Mouse (Mus musculus): ENCODE data around the gene Agbl3. TPM values are rescaled to one million over a fixed set of nuclear protein-coding genes. Genes with fewer than 3 reads are reported as not detected.
A peak's percentile ranks its signal among the peaks of the same experiment; 100 is the strongest.

Gene Agbl3
- polyA plus RNA-seq, 1 experiment from 2014 or later: 5.7 TPM

DNA sequence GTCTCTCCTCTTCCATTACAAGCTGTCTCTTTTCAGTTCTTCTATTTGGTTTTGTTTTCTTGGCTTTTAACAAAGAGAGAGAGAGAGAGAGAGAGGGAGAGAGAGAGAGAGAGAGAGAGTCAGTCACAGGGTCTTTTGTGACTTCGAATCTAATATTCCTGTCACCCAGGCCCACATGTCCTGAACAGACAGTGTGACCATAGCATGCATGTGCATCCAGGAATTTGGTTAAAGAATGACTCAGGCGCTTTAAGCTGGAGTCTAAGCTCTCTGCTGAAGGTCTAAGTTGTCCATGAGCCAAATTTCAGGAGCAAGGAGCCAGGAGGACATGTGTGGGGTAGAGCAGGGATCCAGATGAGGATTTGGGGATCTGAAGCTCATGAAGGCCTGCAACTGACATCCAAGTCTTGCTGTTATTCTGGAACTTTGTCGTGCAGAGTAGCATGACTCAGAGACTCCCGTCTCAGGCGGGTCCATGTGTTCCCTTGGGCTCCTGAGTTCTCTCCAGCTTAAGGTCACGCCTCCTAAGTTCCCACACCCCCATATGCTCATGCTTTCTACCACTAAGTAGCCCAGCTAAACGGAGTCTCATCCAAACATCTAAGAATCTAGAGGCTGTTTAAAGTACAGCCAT lies 29.6 kb upstream of the Agbl3 start:
- no peaks in the 10 kb centered on the region for H3K36me3 ChIP-seq (ENCODE audit: control insufficient read depth, insufficient read depth, low read length)
- no peak overlapping the region for H3K4me3 ChIP-seq (ENCODE audit: low read depth, low read length)
- no peak for DNase-seq (ENCODE audit: low spot score, missing footprints)

DNA sequence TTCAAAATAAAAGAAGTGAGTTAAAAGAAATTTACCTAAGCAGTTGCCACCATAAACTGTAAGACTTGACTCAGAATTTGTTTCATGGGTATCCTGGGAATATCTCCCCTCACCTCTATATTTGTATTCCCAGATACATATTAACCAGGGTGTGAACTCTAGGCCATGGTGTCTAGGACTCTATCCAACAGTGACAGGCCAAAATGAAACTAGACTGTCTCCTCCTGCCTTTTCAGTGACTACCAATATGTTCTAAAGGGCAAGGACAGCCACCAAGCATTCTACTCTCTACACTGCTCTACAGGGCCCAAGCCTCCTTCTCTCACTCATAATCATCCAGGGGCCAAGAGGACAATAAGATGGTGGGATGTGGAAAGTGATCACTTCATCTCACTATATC lies 28.6 kb upstream of the Agbl3 start:
- H3K27me3 ChIP-seq (ENCODE audit: control insufficient read depth, insufficient read depth, low read length): no peaks in the 10 kb centered on the region
- H3K9me3 ChIP-seq (ENCODE audit: control insufficient read depth, low read length): no peaks in the 10 kb centered on the region
- no peaks in the 10 kb centered on the region for H3K36me3 ChIP-seq (ENCODE audit: control insufficient read depth, insufficient read depth, low read length)
- H3K27ac ChIP-seq (ENCODE audit: low read depth, low read length): no peak overlapping the region
- no peaks in the 10 kb centered on the region for H3K4me1 ChIP-seq (ENCODE audit: control insufficient read depth, insufficient read depth, low read length)
- no peak overlapping the region for H3K4me2 ChIP-seq
- no peak overlapping the region for H3K9ac ChIP-seq (ENCODE audit: low read length)
- ATAC-seq (ENCODE audit: low FRiP score): no peak
- DNase-seq (ENCODE audit: low spot score, missing footprints): no peak
- no peak overlapping the region for H3K4me3 ChIP-seq (ENCODE audit: low read depth, low read length)

More for the DNA sequence above, 29.6 kb upstream of the Agbl3 start:
- WGBS: 78% methylated on average over 7 of the region's 7 CpGs
- H3K27me3 ChIP-seq (ENCODE audit: control insufficient read depth, insufficient read depth, low read length): no peaks in the 10 kb centered on the region
- H3K4me2 ChIP-seq: no peak overlapping the region
- no peaks in the 10 kb centered on the region for H3K9me3 ChIP-seq (ENCODE audit: control insufficient read depth, low read length)
- H3K9ac ChIP-seq (ENCODE audit: low read length): no peak overlapping the region
- no peak overlapping the region for H3K27ac ChIP-seq (ENCODE audit: low read depth, low read length)
- H3K4me1 ChIP-seq (ENCODE audit: control insufficient read depth, insufficient read depth, low read length): no peaks in the 10 kb centered on the region
- no peak for ATAC-seq (ENCODE audit: low FRiP score)

DNA sequence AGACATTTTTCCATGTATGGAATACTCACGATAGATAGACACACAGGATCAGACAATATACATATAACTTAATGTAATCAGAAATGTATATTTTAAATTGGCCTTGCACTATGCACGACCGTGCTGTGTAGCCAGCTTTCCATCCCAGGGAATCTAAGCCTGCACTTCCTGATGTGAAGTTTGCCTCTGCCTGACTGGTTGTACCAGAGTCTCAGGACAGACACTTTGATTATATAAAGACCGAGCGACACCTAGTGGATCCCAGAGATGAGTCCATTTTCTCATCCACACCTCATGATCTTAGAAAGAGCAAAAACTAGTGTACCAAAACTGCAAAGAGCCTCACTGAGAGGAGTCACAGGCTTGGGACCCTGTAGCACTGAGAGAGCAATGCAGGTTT lies 25.8 kb upstream of the Agbl3 start:
- 43% methylated on average over 5 of the region's 5 CpGs for WGBS
- 0 out of 2 replicates have a peak, but pooled peaks have one; percentile 33 for ATAC-seq (ENCODE audit: low FRiP score)

DNA sequence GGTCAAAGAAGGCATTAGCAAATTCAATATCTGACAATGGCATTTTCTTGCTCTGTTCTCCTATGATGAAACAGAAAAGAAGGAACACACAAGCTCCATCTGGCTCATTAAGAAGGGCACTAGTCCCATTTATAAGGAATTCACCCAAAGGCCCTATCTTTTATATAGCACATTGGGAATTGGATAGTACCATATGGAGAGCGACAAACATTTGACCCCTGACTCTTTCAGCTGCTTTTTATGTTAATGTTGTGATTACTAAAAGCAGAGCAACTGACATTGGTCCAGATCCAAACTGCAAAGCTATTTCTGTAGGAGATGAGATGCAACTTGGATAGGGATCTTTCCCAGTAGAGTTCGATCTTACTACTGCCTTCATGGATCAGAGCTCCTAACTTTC lies 21.9 kb upstream of the Agbl3 start:
- Histone ChIP-seq H3K4me3 (ENCODE audit: low read depth, low read length) (no peak overlapping the region), H3K4me2 (no peak overlapping the region), H3K4me1 (ENCODE audit: control insufficient read depth, insufficient read depth, low read length) (no peaks in the 10 kb centered on the region), H3K27ac (ENCODE audit: low read depth, low read length) (no peak overlapping the region), H3K9ac (ENCODE audit: low read length) (no peak overlapping the region), H3K9me3 (ENCODE audit: control insufficient read depth, low read length) (no peaks in the 10 kb centered on the region), H3K27me3 (ENCODE audit: control insufficient read depth, insufficient read depth, low read length) (no peaks in the 10 kb centered on the region), H3K36me3 (ENCODE audit: control insufficient read depth, insufficient read depth, low read length) (no peaks in the 10 kb centered on the region)
- 91% methylated on average over 2 of the region's 2 CpGs for WGBS
- DNase-seq (ENCODE audit: low spot score, missing footprints) (no peak), ATAC-seq (ENCODE audit: low FRiP score) (no peak)

More for the DNA sequence above, 25.8 kb upstream of the Agbl3 start:
- no peaks in the 10 kb centered on the region for H3K36me3 ChIP-seq (ENCODE audit: control insufficient read depth, insufficient read depth, low read length)
- H3K4me3 ChIP-seq (ENCODE audit: low read depth, low read length): no peak overlapping the region
- no peaks in the 10 kb centered on the region for H3K4me1 ChIP-seq (ENCODE audit: control insufficient read depth, insufficient read depth, low read length)
- H3K9me3 ChIP-seq (ENCODE audit: control insufficient read depth, low read length): no peaks in the 10 kb centered on the region
- H3K4me2 ChIP-seq: no peak overlapping the region
- DNase-seq (ENCODE audit: low spot score, missing footprints): peak; percentile 89
- H3K9ac ChIP-seq (ENCODE audit: low read length): no peak overlapping the region
- no peaks in the 10 kb centered on the region for H3K27me3 ChIP-seq (ENCODE audit: control insufficient read depth, insufficient read depth, low read length)
- no peak overlapping the region for H3K27ac ChIP-seq (ENCODE audit: low read depth, low read length)

GRCm38 (mm10) chr6:34760023-34760422 lies 20.2 kb upstream of the Agbl3 start:
- ATAC-seq (ENCODE audit: low FRiP score) (no peak), DNase-seq (ENCODE audit: low spot score, missing footprints) (peak; percentile 89)
- Histone ChIP-seq H3K4me1 (ENCODE audit: control insufficient read depth, insufficient read depth, low read length) (no peaks in the 10 kb centered on the region), H3K27me3 (ENCODE audit: control insufficient read depth, insufficient read depth, low read length) (no peaks in the 10 kb centered on the region), H3K36me3 (ENCODE audit: control insufficient read depth, insufficient read depth, low read length) (no peaks in the 10 kb centered on the region), H3K9ac (ENCODE audit: low read length) (no peak overlapping the region), H3K9me3 (ENCODE audit: control insufficient read depth, low read length) (no peaks in the 10 kb centered on the region), H3K27ac (ENCODE audit: low read depth, low read length) (no peak overlapping the region), H3K4me2 (no peak overlapping the region), H3K4me3 (ENCODE audit: low read depth, low read length) (no peak overlapping the region)
- WGBS: 43% methylated on average over 4 of the region's 4 CpGs

DNA sequence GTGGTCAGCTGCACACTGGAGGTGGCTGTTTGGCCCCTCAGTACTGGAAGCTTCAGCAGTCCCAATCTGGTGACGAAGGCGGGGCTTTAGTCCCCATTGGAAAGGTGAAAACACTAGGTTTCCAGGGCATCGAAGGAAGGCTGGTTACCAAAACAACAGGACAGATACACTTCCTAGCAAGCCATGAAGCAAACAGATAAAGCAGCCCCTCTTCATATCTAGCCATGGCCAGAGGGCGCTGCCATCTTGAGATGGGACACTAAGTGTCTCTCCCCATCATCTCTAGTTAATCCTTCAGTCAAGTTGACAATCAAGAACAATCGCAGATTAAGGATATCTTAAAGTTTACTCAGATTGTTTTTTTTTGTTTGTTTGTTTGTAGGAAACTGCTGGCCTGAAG lies 14.5 kb upstream of the Agbl3 start:
- no peaks in the 10 kb centered on the region for H3K9me3 ChIP-seq (ENCODE audit: control insufficient read depth, low read length)
- ATAC-seq (ENCODE audit: low FRiP score): no peak
- 92% methylated on average over 5 of the region's 5 CpGs for WGBS

GRCm38 (mm10) chr6:34769984-34770383 lies 10.2 kb upstream of the Agbl3 start:
- Histone ChIP-seq H3K4me3 (ENCODE audit: low read depth, low read length) (no peak overlapping the region), H3K4me1 (ENCODE audit: control insufficient read depth, insufficient read depth, low read length) (no peaks in the 10 kb centered on the region), H3K4me2 (no peak overlapping the region), H3K9me3 (ENCODE audit: control insufficient read depth, low read length) (no peaks in the 10 kb centered on the region), H3K36me3 (ENCODE audit: control insufficient read depth, insufficient read depth, low read length) (peaks cover 2% of the 10 kb centered on the region; the same call in 1 of the 2 replicates), H3K27me3 (ENCODE audit: control insufficient read depth, insufficient read depth, low read length) (no peaks in the 10 kb centered on the region), H3K9ac (ENCODE audit: low read length) (no peak overlapping the region), H3K27ac (ENCODE audit: low read depth, low read length) (no peak overlapping the region)
- ATAC-seq (ENCODE audit: low FRiP score): no peak
- 91% methylated on average over 2 of the region's 2 CpGs for WGBS
- DNase-seq (ENCODE audit: low spot score, missing footprints): no peak

More for the DNA sequence above, 14.5 kb upstream of the Agbl3 start:
- Histone ChIP-seq H3K4me1 (ENCODE audit: control insufficient read depth, insufficient read depth, low read length) (no peaks in the 10 kb centered on the region), H3K4me3 (ENCODE audit: low read depth, low read length) (no peak overlapping the region), H3K27me3 (ENCODE audit: control insufficient read depth, insufficient read depth, low read length) (no peaks in the 10 kb centered on the region), H3K36me3 (ENCODE audit: control insufficient read depth, insufficient read depth, low read length) (no peaks in the 10 kb centered on the region), H3K9ac (ENCODE audit: low read length) (no peak overlapping the region), H3K27ac (ENCODE audit: low read depth, low read length) (no peak overlapping the region), H3K4me2 (no peak overlapping the region)
- DNase-seq (ENCODE audit: low spot score, missing footprints): no peak

GRCm38 (mm10) chr6:34770491-34770890 lies 9.7 kb upstream of the Agbl3 start:
- Histone ChIP-seq H3K4me3 (ENCODE audit: low read depth, low read length) (no peak overlapping the region), H3K27me3 (ENCODE audit: control insufficient read depth, insufficient read depth, low read length) (no peaks in the 10 kb centered on the region), H3K9me3 (ENCODE audit: control insufficient read depth, low read length) (no peaks in the 10 kb centered on the region), H3K36me3 (ENCODE audit: control insufficient read depth, insufficient read depth, low read length) (peaks cover 2% of the 10 kb centered on the region; the same call in 1 of the 2 replicates), H3K9ac (ENCODE audit: low read length) (no peak overlapping the region), H3K4me1 (ENCODE audit: control insufficient read depth, insufficient read depth, low read length) (no peaks in the 10 kb centered on the region), H3K27ac (ENCODE audit: low read depth, low read length) (no peak overlapping the region), H3K4me2 (no peak overlapping the region)
- WGBS: 91% methylated on average over 6 of the region's 6 CpGs
- ATAC-seq (ENCODE audit: low FRiP score) (no peak), DNase-seq (ENCODE audit: low spot score, missing footprints) (no peak)

- no peak overlapping the region for H3K4me2 ChIP-seq
- H3K4me1 ChIP-seq (ENCODE audit: control insufficient read depth, insufficient read depth, low read length): no peaks in the 10 kb centered on the region; the same call in 1 of the 2 replicates
- ATAC-seq (ENCODE audit: low FRiP score) (no peak), DNase-seq (ENCODE audit: low spot score, missing footprints) (no peak)
- H3K36me3 ChIP-seq (ENCODE audit: control insufficient read depth, insufficient read depth, low read length): no peaks in the 10 kb centered on the region
- H3K27me3 ChIP-seq (ENCODE audit: control insufficient read depth, insufficient read depth, low read length): no peaks in the 10 kb centered on the region; the same call in 1 of the 2 replicates
- no peak overlapping the region for H3K4me3 ChIP-seq (ENCODE audit: low read depth, low read length)
- H3K9me3 ChIP-seq (ENCODE audit: control insufficient read depth, low read length): no peaks in the 10 kb centered on the region
- no peak overlapping the region for H3K9ac ChIP-seq (ENCODE audit: low read length)
- no peak overlapping the region for H3K27ac ChIP-seq (ENCODE audit: low read depth, low read length)
These were observed 3.8 kb upstream of the Agbl3 start for GRCm38 (mm10) chr6:34776396-34776795.

Measured in midbrain, embryonic 11.5 days (tissue).